Mouse (Mus musculus): ENCODE measurements around the gene Egfr.

The Egfr gene

GRCm38 (mm10) chr11:16776967-16777366 is 25.0 kb downstream of the Egfr start:
- no peak for DNase-seq (ENCODE audit: low read depth, low spot score)

GRCm38 (mm10) chr11:16781604-16782003 is 29.6 kb downstream of the Egfr start:
- no peak for DNase-seq (ENCODE audit: low read depth, low spot score)

- DNase-seq (ENCODE audit: low read depth, low spot score), result no peak
These were observed 32.1 kb downstream of the Egfr start for GRCm38 (mm10) chr11:16783926-16784659.

- DNase-seq (ENCODE audit: low read depth, low spot score), result no peak
These were observed 40.9 kb downstream of the Egfr start for GRCm38 (mm10) chr11:16792638-16793585.

GRCm38 (mm10) chr11:16795012-16795411 is 43.0 kb downstream of the Egfr start:
- no peak for DNase-seq (ENCODE audit: low read depth, low spot score)

- DNase-seq (ENCODE audit: low read depth, low spot score), result no peak
These were observed 43.5 kb downstream of the Egfr start for GRCm38 (mm10) chr11:16795513-16795912.

GRCm38 (mm10) chr11:16797456-16797855 is 45.5 kb downstream of the Egfr start:
- no peak for DNase-seq (ENCODE audit: low read depth, low spot score)

- DNase-seq (ENCODE audit: low read depth, low spot score), result no peak
These were observed 46.1 kb downstream of the Egfr start for GRCm38 (mm10) chr11:16798136-16798535.

GRCm38 (mm10) chr11:16800507-16800906 is 48.5 kb downstream of the Egfr start:
- DNase-seq (ENCODE audit: low read depth, low spot score), result no peak

- DNase-seq (ENCODE audit: low read depth, low spot score), result no peak
These were observed 50.7 kb downstream of the Egfr start for GRCm38 (mm10) chr11:16802668-16803067.

GRCm38 (mm10) chr11:16804016-16804415 is 52.0 kb downstream of the Egfr start:
- no peak for DNase-seq (ENCODE audit: low read depth, low spot score)

GRCm38 (mm10) chr11:16805886-16806285 is 53.9 kb downstream of the Egfr start:
- no peak for DNase-seq (ENCODE audit: low read depth, low spot score)

GRCm38 (mm10) chr11:16809161-16809967 is 57.4 kb downstream of the Egfr start:
- DNase-seq (ENCODE audit: low read depth, low spot score), result no peak

GRCm38 (mm10) chr11:16810086-16810485 is 58.1 kb downstream of the Egfr start:
- DNase-seq (ENCODE audit: low read depth, low spot score), result no peak

- no peak for DNase-seq (ENCODE audit: low read depth, low spot score)
These were observed 61.3 kb downstream of the Egfr start for GRCm38 (mm10) chr11:16813298-16813697.

- DNase-seq (ENCODE audit: low read depth, low spot score), result no peak
These were observed 64.4 kb downstream of the Egfr start for GRCm38 (mm10) chr11:16816414-16816813.

GRCm38 (mm10) chr11:16817336-16818034 is 65.5 kb downstream of the Egfr start:
- DNase-seq (ENCODE audit: low read depth, low spot score), result no peak

GRCm38 (mm10) chr11:16819424-16819823 is 67.4 kb downstream of the Egfr start:
- no peak for DNase-seq (ENCODE audit: low read depth, low spot score)

GRCm38 (mm10) chr11:16820138-16820537 is 68.1 kb downstream of the Egfr start:
- no peak for DNase-seq (ENCODE audit: low read depth, low spot score)

- DNase-seq (ENCODE audit: low read depth, low spot score), result no peak
These were observed 69.8 kb downstream of the Egfr start for GRCm38 (mm10) chr11:16821668-16822254.

Data from WW6 (cell line).